Mouse (Mus musculus) liver (tissue): Measurements from ENCODE around the gene Upk3b.

Experiments
- DNase-seq: peaks from one replicate; pipeline ENCODE4 v3.0.0-alpha.2; 2020; ENCODE audit warnings: mixed read lengths

Gene Upk3b

GRCm38 (mm10) chr5:136038258-136039214 is at the start of gene Upk3b:
Upk3b (plus strand) TSS chr5:136038496.
- DNase-seq, result no peak

- no peak for DNase-seq
Observed at GRCm38 (mm10) chr5:135990601-135991000, 47.7 kb upstream of the Upk3b start.

GRCm38 (mm10) chr5:135993381-135993965 is 44.8 kb upstream of the Upk3b start:
- DNase-seq, result no peak

- no peak for DNase-seq
Observed at GRCm38 (mm10) chr5:135994335-135994724, 44.0 kb upstream of the Upk3b start.

GRCm38 (mm10) chr5:135994725-135995687 is 43.3 kb upstream of the Upk3b start, which contains the start of gene Dtx2:
Dtx2 (plus strand) TSS chr5:135994800.
- DNase-seq, result peak; percentile 86

- DNase-seq, result no peak
Observed at GRCm38 (mm10) chr5:135996162-135996561, 42.1 kb upstream of the Upk3b start.

GRCm38 (mm10) chr5:136001222-136001621 is 37.1 kb upstream of the Upk3b start:
- DNase-seq, result no peak

- DNase-seq, result no peak
Observed at GRCm38 (mm10) chr5:136002325-136002724, 36.0 kb upstream of the Upk3b start.

GRCm38 (mm10) chr5:136002751-136003151 is 35.5 kb upstream of the Upk3b start:
- no peak for DNase-seq

- DNase-seq, result no peak
Observed at GRCm38 (mm10) chr5:136004537-136004936, 33.8 kb upstream of the Upk3b start.

GRCm38 (mm10) chr5:136007745-136008144 is 30.6 kb upstream of the Upk3b start:
- DNase-seq, result no peak

- no peak for DNase-seq
Observed at GRCm38 (mm10) chr5:136014877-136015276, 23.4 kb upstream of the Upk3b start.

GRCm38 (mm10) chr5:136015586-136015985 is 22.7 kb upstream of the Upk3b start:
- DNase-seq, result no peak

GRCm38 (mm10) chr5:136016014-136016876 is 22.1 kb upstream of the Upk3b start:
- DNase-seq, result no peak

GRCm38 (mm10) chr5:136017262-136017661 is 21.0 kb upstream of the Upk3b start:
- DNase-seq, result no peak

- no peak for DNase-seq
Observed at GRCm38 (mm10) chr5:136018726-136019125, 19.6 kb upstream of the Upk3b start.

GRCm38 (mm10) chr5:136019907-136020306 is 18.4 kb upstream of the Upk3b start:
- DNase-seq, result peak; percentile 23

GRCm38 (mm10) chr5:136025712-136026111 is 12.6 kb upstream of the Upk3b start:
- DNase-seq, result no peak

- DNase-seq, result no peak
Observed at GRCm38 (mm10) chr5:136026859-136027258, 11.4 kb upstream of the Upk3b start.

- DNase-seq, result no peak
Observed at GRCm38 (mm10) chr5:136027612-136028311, 10.5 kb upstream of the Upk3b start.

- no peak for DNase-seq
Observed at GRCm38 (mm10) chr5:136034868-136035267, 3.4 kb upstream of the Upk3b start.
